Mouse (Mus musculus) kidney, postnatal 0 days (tissue): ENCODE data around the gene Lsm4. TPM values are rescaled to one million over a fixed set of nuclear protein-coding genes. Genes with fewer than 3 reads are reported as not detected.

Experiments
- ATAC-seq: fragments of 200-750 bp; cut with Nextera tagmentation; replicated peaks from 2 replicates; pipeline ENCODE4 v1.8.0; 2017; ENCODE audit warnings: low read depth, moderate number of reproducible peaks, moderate TSS enrichment, moderate library complexity; ENCODE audit not compliant: low FRiP score
- DNase-seq: peaks from one replicate; pipeline ENCODE4 v3.0.0-alpha.2; 2016; ENCODE audit warnings: low spot score
- H3K27ac ChIP-seq: fragments of 300-500 bp; sonication (generic); 2 replicates; pipeline ENCODE4 v1.5.1; 2014; ENCODE audit warnings: mild to moderate bottlenecking
- H3K27me3 ChIP-seq: fragments of 300-500 bp; sonication (generic); 2 replicates; pipeline ENCODE4 v1.6.1; 2014; ENCODE audit warnings: low read length, mixed read lengths; ENCODE audit not compliant: insufficient read depth
- H3K36me3 ChIP-seq: fragments of 300-500 bp; sonication (generic); 2 replicates; pipeline ENCODE4 v1.6.1; 2014; ENCODE audit warnings: low read length, mixed read lengths; ENCODE audit not compliant: insufficient read depth
- H3K4me1 ChIP-seq: fragments of 300-500 bp; sonication (generic); replicated peaks from 2 replicates; pipeline ENCODE4 v1.6.1; 2014; ENCODE audit warnings: antibody characterized with exemption, low read length, mixed read lengths; ENCODE audit not compliant: insufficient read depth
- H3K4me2 ChIP-seq: fragments of 300-500 bp; sonication (generic); 2 replicates; pipeline ENCODE4 v1.6.1; 2014; ENCODE audit warnings: mild to moderate bottlenecking, low read length, moderate library complexity, mixed read lengths
- H3K4me3 ChIP-seq: fragments of 300-500 bp; sonication (generic); replicated peaks from 2 replicates; pipeline ENCODE4 v1.5.1; 2014; ENCODE audit warnings: low read depth, low read length
- H3K9ac ChIP-seq: fragments of 300-500 bp; sonication (generic); 2 replicates; pipeline ENCODE4 v1.6.1; 2014; ENCODE audit warnings: low read depth, low read length
- H3K9me3 ChIP-seq: fragments of 300-500 bp; sonication (generic); replicated peaks from 2 replicates; pipeline ENCODE4 v1.6.1; 2016; ENCODE audit warnings: low read length, inconsistent platforms, mixed read lengths
- CTCF ChIP-seq: IDR thresholded peaks from 2 replicates; pipeline ENCODE4 v1.5.1; 2016; ENCODE audit warnings: antibody characterized with exemption, low read depth, mild to moderate bottlenecking, moderate library complexity
- WGBS: fragments of 180-500 bp; shearing (Covaris S2); extraction: QIAGEN DNeasy Blood & Tissue Kit; methylation state at CpG from one replicate; pipeline ENCODE4 v1.1.7; 2014; 5-methylcytosine and 5-hydroxymethylcytosine counted together
- polyA plus RNA-seq: library from polyadenylated mRNA; unstranded; fragments of >200 nt; fragmentation: Nextera tagmentation; extraction: Ambion mirVana; gene quantifications from 2 replicates; pipeline ENCODE4 v1.2.1, GENCODE M21; 2015

Lsm4 gene
- polyA plus RNA-seq = 243 and 281 TPM in 2 replicates

- H3K4me3 ChIP-seq = peak within 1 kb of the TSS; percentile 60
- peaks cover 18% of the 10 kb centered on the region for H3K4me1 ChIP-seq
- H3K36me3 ChIP-seq = peaks cover 4% of the 10 kb centered on the region
- peak within 1 kb of the TSS; percentile 96 for H3K27ac ChIP-seq
- H3K27me3 ChIP-seq = no peaks in the 10 kb centered on the region
- no peaks in the 10 kb centered on the region for H3K9me3 ChIP-seq
- under 1% methylated on average over 60 of the region's 60 CpGs for WGBS
- peak within 1 kb of the TSS; percentile 67 for H3K9ac ChIP-seq
- peak within 1 kb of the TSS; percentile 53 for H3K4me2 ChIP-seq
- TF ChIP-seq CTCF = peak; percentile 89
- peak; percentile 96 for ATAC-seq
- DNase-seq = peak; percentile 100
Measured at GRCm38 (mm10) chr8:70673079-70673856, at the start of gene Lsm4. TSS of gene Lsm4 (plus strand) at chr8:70673248.

- peak; percentile 83 for DNase-seq
- Histone ChIP-seq H3K9me3 (no peaks in the 10 kb centered on the region), H3K36me3 (no peaks in the 10 kb centered on the region), H3K4me3 (no peak overlapping the region), H3K9ac (no peak overlapping the region), H3K27ac (no peak overlapping the region), H3K4me2 (no peak overlapping the region), H3K4me1 (peaks cover 3% of the 10 kb centered on the region; the same call in 1 of the 2 replicates), H3K27me3 (no peaks in the 10 kb centered on the region)
- no peak for ATAC-seq
- peak; percentile 82 for TF ChIP-seq CTCF
- 7% methylated on average over 5 of the region's 5 CpGs for WGBS
Measured at GRCm38 (mm10) chr8:70625104-70625503, 47.9 kb upstream of the Lsm4 start.

GRCm38 (mm10) chr8:70627041-70627440 lies 46.0 kb upstream of the Lsm4 start:
- Histone ChIP-seq H3K27ac (no peak overlapping the region), H3K4me2 (no peak overlapping the region), H3K27me3 (no peaks in the 10 kb centered on the region), H3K9ac (no peak overlapping the region), H3K4me3 (no peak overlapping the region), H3K4me1 (peaks cover 18% of the 10 kb centered on the region), H3K9me3 (no peaks in the 10 kb centered on the region), H3K36me3 (no peaks in the 10 kb centered on the region)
- no peak for TF ChIP-seq CTCF
- no peak for ATAC-seq
- 80% methylated on average over 5 of the region's 5 CpGs for WGBS
- no peak for DNase-seq

GRCm38 (mm10) chr8:70628986-70629490 lies 44.0 kb upstream of the Lsm4 start:
- ATAC-seq (no peak), DNase-seq (no peak)
- peak overlapping the region; percentile 46; the same call in 1 of the 2 replicates for H3K9ac ChIP-seq
- no peak for TF ChIP-seq CTCF
- H3K27ac ChIP-seq = no peak overlapping the region
- H3K9me3 ChIP-seq = no peaks in the 10 kb centered on the region
- peak overlapping the region; percentile 68 for H3K4me2 ChIP-seq
- peaks cover 21% of the 10 kb centered on the region for H3K4me1 ChIP-seq
- peak overlapping the region; percentile 37; the same call in 1 of the 2 replicates for H3K4me3 ChIP-seq
- WGBS = 59% methylated on average over 7 of the region's 7 CpGs
- H3K27me3 ChIP-seq = no peaks in the 10 kb centered on the region
- no peaks in the 10 kb centered on the region for H3K36me3 ChIP-seq

- peaks cover 28% of the 10 kb centered on the region for H3K4me1 ChIP-seq
- WGBS = 1% methylated on average over 60 of the region's 60 CpGs
- peak; percentile 80 for ATAC-seq
Measured at GRCm38 (mm10) chr8:70629574-70630531, 43.2 kb upstream of the Lsm4 start.

More at GRCm38 (mm10) chr8:70629574-70630531, 43.2 kb upstream of the Lsm4 start:
- H3K27me3 ChIP-seq = no peaks in the 10 kb centered on the region
- H3K9ac ChIP-seq = peak overlapping the region; percentile 46; the same call in 1 of the 2 replicates
- H3K27ac ChIP-seq = peak overlapping the region; percentile 71
- H3K9me3 ChIP-seq = no peaks in the 10 kb centered on the region
- peak overlapping the region; percentile 68 for H3K4me2 ChIP-seq
- TF ChIP-seq CTCF = peak; percentile 100
- peak; percentile 91 for DNase-seq
- no peaks in the 10 kb centered on the region for H3K36me3 ChIP-seq
- H3K4me3 ChIP-seq = peak overlapping the region; percentile 37
